Mouse (Mus musculus): Measurements from ENCODE around the gene Ifna14. TPM values are rescaled to one million over a fixed set of nuclear protein-coding genes. Genes with fewer than 3 reads are reported as not detected.

Gene Ifna14
- polyA plus RNA-seq, 1 experiment from 2014 or later, result not detected

DNA sequence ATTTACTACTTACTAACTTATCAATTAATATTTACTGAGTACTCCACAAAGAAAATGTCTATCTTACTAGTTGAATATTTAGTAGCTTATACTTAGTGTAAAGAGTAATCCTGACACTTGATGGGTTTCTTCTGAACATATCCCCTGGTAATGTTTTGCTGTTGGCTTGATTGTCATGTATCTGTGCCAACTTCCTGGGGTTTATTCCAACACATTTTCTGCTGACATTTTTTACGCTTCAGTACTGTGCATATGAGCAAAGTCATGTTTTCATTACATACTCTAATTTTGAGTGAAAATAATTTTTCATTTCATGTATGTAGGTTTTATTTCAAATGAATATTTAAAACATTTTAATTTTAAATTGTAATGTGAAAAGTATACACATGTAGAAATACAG is 36.7 kb downstream of the Ifna14 start:
- H3K27me3 ChIP-seq, result no peaks in the 10 kb centered on the region
- 81% methylated on average over 1 of the region's 1 CpGs for WGBS
- ATAC-seq (replicated peaks; ENCODE audit: insufficient number of reproducible peaks, insufficient read depth, low FRiP score, low read depth), result no peak
- H3K9ac ChIP-seq, result no peak overlapping the region
- no peaks in the 10 kb centered on the region for H3K36me3 ChIP-seq
- H3K4me3 ChIP-seq, result no peak overlapping the region
- H3K27ac ChIP-seq, result no peak overlapping the region
- no peaks in the 10 kb centered on the region for H3K9me3 ChIP-seq (replicated peaks)
- H3K4me1 ChIP-seq (replicated peaks), result 0 out of 2 replicates have a peak, but pooled peaks cover 3% of the 10 kb centered on the region
- H3K4me2 ChIP-seq, result no peak overlapping the region

DNA sequence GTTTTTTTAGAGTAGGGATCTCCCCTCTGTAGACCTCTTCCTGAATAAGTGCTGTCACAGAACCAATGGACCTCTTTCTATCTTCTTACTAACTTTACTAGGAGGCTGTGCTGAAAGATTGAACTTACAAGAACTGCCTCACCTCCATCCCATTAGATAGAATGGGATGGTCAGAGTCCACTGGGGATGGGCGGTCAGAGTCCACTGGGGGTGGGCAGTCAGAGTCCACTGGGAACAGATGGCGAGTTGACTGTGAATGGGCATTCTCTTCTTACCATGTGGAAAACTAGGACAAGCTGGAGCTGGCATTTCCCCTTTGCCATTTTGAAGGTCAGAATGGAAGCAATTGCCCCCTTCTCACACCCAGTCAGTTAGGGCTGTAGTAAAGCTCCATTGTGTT is 38.1 kb downstream of the Ifna14 start:
- Histone ChIP-seq H3K36me3 (no peaks in the 10 kb centered on the region), H3K4me2 (no peak overlapping the region), H3K4me3 (no peak overlapping the region), H3K9ac (no peak overlapping the region), H3K27me3 (no peaks in the 10 kb centered on the region), H3K4me1 (replicated peaks) (0 out of 2 replicates have a peak, but pooled peaks cover 3% of the 10 kb centered on the region), H3K27ac (no peak overlapping the region), H3K9me3 (replicated peaks) (no peaks in the 10 kb centered on the region)
- 88% methylated on average over 2 of the region's 2 CpGs for WGBS
- no peak for ATAC-seq (replicated peaks; ENCODE audit: insufficient number of reproducible peaks, insufficient read depth, low FRiP score, low read depth)

DNA sequence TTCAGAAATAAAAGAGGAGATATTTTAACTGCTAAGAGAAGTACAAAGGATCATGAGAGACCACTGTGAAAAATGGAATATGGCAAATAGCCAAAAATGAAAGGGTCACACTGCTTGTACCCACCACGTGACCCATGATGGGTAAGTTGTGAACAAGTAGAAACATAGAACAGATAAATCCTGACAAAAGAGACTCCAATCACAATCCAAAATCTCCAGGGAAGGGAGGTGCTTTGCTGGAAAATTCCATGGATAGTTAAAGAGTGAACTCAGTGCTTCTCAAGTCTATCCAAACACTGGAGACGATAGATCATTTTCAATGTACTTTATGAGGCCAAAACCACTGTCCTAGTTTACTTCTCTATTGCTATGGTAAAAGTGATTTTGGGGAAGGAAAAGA is 40.7 kb downstream of the Ifna14 start:
- H3K9ac ChIP-seq, result no peak overlapping the region
- no peak overlapping the region for H3K27ac ChIP-seq
- H3K27me3 ChIP-seq, result no peaks in the 10 kb centered on the region
- 51% methylated on average over 2 of the region's 2 CpGs for WGBS
- no peak overlapping the region for H3K4me2 ChIP-seq
- no peak for ATAC-seq (replicated peaks; ENCODE audit: insufficient number of reproducible peaks, insufficient read depth, low FRiP score, low read depth)
- no peak overlapping the region for H3K4me3 ChIP-seq
- no peaks in the 10 kb centered on the region for H3K9me3 ChIP-seq (replicated peaks)
- no peaks in the 10 kb centered on the region for H3K4me1 ChIP-seq (replicated peaks)
- H3K36me3 ChIP-seq, result no peaks in the 10 kb centered on the region

DNA sequence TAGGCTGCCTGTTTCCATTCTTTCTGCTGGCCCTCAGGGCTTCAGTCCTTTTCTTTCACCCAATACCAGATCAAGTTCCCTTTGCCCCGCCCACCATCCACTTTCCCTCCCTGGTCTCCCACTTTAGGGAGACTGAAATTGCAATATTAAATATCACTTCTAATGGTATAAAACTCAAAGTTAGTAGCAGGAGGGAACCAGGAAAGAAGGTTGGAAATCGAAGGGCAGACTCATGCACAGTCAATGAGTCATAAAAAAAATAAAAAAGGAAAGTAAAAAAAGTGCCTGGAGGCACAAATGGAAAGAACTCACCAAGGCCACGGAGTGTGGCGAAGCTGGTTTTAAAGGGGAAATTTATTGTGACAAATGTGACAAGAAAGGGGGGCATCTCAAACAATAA is 41.3 kb downstream of the Ifna14 start:
- 61% methylated on average over 4 of the region's 4 CpGs for WGBS
- H3K36me3 ChIP-seq, result no peaks in the 10 kb centered on the region
- H3K9me3 ChIP-seq (replicated peaks), result no peaks in the 10 kb centered on the region
- H3K27ac ChIP-seq, result no peak overlapping the region
- ATAC-seq (replicated peaks; ENCODE audit: insufficient number of reproducible peaks, insufficient read depth, low FRiP score, low read depth), result no peak
- H3K4me2 ChIP-seq, result no peak overlapping the region
- H3K9ac ChIP-seq, result no peak overlapping the region
- no peaks in the 10 kb centered on the region for H3K27me3 ChIP-seq
- H3K4me1 ChIP-seq (replicated peaks), result no peaks in the 10 kb centered on the region
- no peak overlapping the region for H3K4me3 ChIP-seq

DNA sequence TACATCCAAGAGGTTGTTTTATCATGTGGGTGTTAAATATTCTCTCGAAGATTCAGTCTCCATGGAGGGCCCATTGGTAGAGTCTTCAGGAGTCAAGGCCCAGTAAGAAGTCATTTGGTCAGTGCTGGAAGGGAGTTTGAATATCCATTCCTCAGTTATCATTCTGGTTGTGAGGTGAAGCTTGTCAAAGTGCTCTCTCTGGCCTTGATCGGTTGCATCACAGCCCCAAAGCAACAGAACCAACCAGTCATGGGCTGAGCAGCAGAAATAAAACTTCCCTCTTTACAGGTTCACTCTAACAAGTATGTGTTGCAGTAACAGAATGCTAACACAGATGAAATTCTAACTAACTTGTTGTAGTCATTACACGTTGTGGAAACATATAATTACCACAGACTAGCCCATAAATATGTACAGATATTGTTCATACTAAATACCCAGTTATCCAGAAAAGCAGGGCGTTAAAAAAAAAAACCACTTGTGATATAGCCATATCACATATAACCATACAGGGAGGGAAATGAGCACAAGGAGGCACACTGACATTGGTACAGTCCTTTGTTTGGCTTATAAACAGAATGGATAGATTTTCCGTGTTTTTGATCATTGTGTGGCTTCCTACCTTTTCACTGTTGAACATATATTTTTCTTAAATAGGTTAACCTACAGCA is 45.1 kb downstream of the Ifna14 start:
- ATAC-seq (replicated peaks; ENCODE audit: insufficient number of reproducible peaks, insufficient read depth, low FRiP score, low read depth), result no peak
- Histone ChIP-seq H3K4me2 (no peak overlapping the region), H3K9ac (no peak overlapping the region), H3K4me3 (no peak overlapping the region), H3K36me3 (no peaks in the 10 kb centered on the region), H3K27me3 (no peaks in the 10 kb centered on the region), H3K9me3 (replicated peaks) (no peaks in the 10 kb centered on the region), H3K27ac (no peak overlapping the region), H3K4me1 (replicated peaks) (no peaks in the 10 kb centered on the region)
- WGBS, result 66% methylated on average over 5 of the region's 5 CpGs

DNA sequence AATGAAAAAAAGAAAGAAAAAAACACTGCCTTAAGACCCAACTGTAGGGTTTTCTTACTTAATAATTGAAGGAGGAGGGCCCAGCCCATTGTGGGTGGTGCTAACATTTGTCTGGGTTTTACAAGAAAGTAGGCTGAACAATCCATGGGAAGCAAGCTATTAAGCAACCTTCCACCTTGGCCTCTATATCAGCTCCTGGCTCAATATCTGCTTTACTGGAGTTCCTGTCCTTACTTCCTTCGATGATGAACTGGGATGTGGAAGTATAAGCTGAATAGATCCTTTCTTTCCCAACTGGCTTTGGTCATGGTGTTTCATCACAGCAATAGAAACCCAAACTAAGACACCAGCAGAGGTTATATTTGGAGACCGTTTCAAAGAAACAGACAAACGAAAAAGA is 46.2 kb downstream of the Ifna14 start:
- Histone ChIP-seq H3K27me3 (no peaks in the 10 kb centered on the region), H3K4me3 (no peak overlapping the region), H3K4me1 (replicated peaks) (no peaks in the 10 kb centered on the region), H3K4me2 (no peak overlapping the region), H3K36me3 (no peaks in the 10 kb centered on the region), H3K27ac (no peak overlapping the region), H3K9me3 (replicated peaks) (no peaks in the 10 kb centered on the region), H3K9ac (no peak overlapping the region)
- ATAC-seq (replicated peaks; ENCODE audit: insufficient number of reproducible peaks, insufficient read depth, low FRiP score, low read depth), result no peak
- 74% methylated on average over 3 of the region's 3 CpGs for WGBS

DNA sequence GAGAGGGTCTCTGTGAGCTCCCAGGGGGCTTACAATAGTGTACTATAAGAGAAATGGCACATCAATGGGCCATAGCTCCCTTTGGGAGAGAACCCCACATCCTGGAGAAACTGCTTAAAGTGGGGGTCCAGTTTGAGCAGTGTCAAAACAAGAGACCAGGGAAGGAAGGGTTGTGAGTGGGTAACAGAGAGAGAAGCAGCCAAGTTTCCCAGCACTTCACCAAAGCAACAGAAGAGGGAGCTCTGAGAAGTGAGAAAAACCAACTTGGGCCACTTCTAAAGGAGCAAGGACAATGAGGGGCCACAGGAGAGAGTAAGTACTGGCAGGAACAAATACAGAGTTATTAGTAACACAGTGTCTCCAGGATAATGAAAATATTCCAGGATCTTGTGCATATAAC is 48.4 kb downstream of the Ifna14 start:
- H3K27me3 ChIP-seq, result no peaks in the 10 kb centered on the region

DNA sequence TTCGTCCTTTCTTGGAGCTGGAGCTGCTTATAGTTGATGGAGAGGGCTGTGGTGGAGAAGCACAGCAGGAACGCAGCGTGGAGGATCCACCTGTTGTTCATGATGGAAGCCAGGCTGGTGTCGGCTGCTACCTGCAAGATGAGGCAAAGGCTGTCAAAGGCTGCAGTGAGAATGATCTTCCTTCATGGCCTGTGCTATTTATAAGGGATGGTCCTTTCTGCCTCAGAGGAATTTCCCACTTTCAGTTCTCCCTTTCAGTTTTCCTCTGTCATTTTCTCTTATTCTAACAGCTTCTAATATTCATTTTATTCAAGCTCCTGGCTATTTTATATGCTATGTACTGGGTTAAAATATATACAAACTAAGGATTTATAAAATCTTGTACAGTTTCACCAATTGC is 48.9 kb downstream of the Ifna14 start, which contains the start of gene Ifnb1:
TSS of gene Ifnb1 (minus strand) at position 101 of the 400 bp plus-strand sequence.
- WGBS, result 79% methylated on average over 4 of the region's 4 CpGs
- no peaks in the 10 kb centered on the region for H3K9me3 ChIP-seq (replicated peaks)
- ATAC-seq (replicated peaks; ENCODE audit: insufficient number of reproducible peaks, insufficient read depth, low FRiP score, low read depth), result no peak
- no peak within 1 kb of the TSS for H3K9ac ChIP-seq
- H3K27ac ChIP-seq, result no peak within 1 kb of the TSS
- H3K4me3 ChIP-seq, result no peak within 1 kb of the TSS
- no peak within 1 kb of the TSS for H3K4me2 ChIP-seq
- H3K27me3 ChIP-seq, result no peaks in the 10 kb centered on the region
- peaks cover 4% of the 10 kb centered on the region for H3K4me1 ChIP-seq (replicated peaks)
- no peaks in the 10 kb centered on the region for H3K36me3 ChIP-seq

More for the DNA sequence above, 48.4 kb downstream of the Ifna14 start:
- Histone ChIP-seq H3K4me1 (replicated peaks) (peaks cover 4% of the 10 kb centered on the region), H3K9me3 (replicated peaks) (no peaks in the 10 kb centered on the region), H3K4me3 (no peak overlapping the region), H3K36me3 (no peaks in the 10 kb centered on the region), H3K4me2 (no peak overlapping the region), H3K9ac (no peak overlapping the region), H3K27ac (no peak overlapping the region)
- ATAC-seq (replicated peaks; ENCODE audit: insufficient number of reproducible peaks, insufficient read depth, low FRiP score, low read depth), result no peak

Other genes starting within 250 kb of the Ifna14 start
- gene Hacd4, start 132.9 kb downstream of the Ifna14 start, polyA plus RNA-seq (2015; fragmentation: Nextera tagmentation; extraction: Ambion mirVana), result 7.9 and 9.4 TPM in 2 replicates
- gene Ifnb1, start 49.0 kb downstream of the Ifna14 start, polyA plus RNA-seq (2015; fragmentation: Nextera tagmentation; extraction: Ambion mirVana), result not detected in 2 replicates
- not detected in 2 replicates for gene Ifna15, start 13.6 kb downstream of the Ifna14 start, polyA plus RNA-seq (2015; fragmentation: Nextera tagmentation; extraction: Ambion mirVana)
- gene Ifna9, start 20.6 kb upstream of the Ifna14 start, polyA plus RNA-seq (2015; fragmentation: Nextera tagmentation; extraction: Ambion mirVana), result not detected in 2 replicates
- not detected in 2 replicates for gene Ifna12, start 31.6 kb upstream of the Ifna14 start, polyA plus RNA-seq (2015; fragmentation: Nextera tagmentation; extraction: Ambion mirVana)
- not detected in 2 replicates for gene C87499, start 62.6 kb upstream of the Ifna14 start, polyA plus RNA-seq (2015; fragmentation: Nextera tagmentation; extraction: Ambion mirVana)
- not detected in 2 replicates for gene Ifna13, start 72.7 kb upstream of the Ifna14 start, polyA plus RNA-seq (2015; fragmentation: Nextera tagmentation; extraction: Ambion mirVana)
- gene Ifna16, start 105.1 kb upstream of the Ifna14 start, polyA plus RNA-seq (2015; fragmentation: Nextera tagmentation; extraction: Ambion mirVana), result not detected in 2 replicates
- not detected in 2 replicates for gene Ifna2, start 112.1 kb upstream of the Ifna14 start, polyA plus RNA-seq (2015; fragmentation: Nextera tagmentation; extraction: Ambion mirVana)
- gene Ifnab, start 119.6 kb upstream of the Ifna14 start, polyA plus RNA-seq (2015; fragmentation: Nextera tagmentation; extraction: Ambion mirVana), result not detected in 2 replicates
- gene Gm26566, start 150.0 kb upstream of the Ifna14 start, polyA plus RNA-seq (2015; fragmentation: Nextera tagmentation; extraction: Ambion mirVana), result 0.82 and 0.93 TPM in 2 replicates
- 77.5 and 78.4 TPM in 2 replicates for gene Klhl9, start 150.7 kb upstream of the Ifna14 start, polyA plus RNA-seq (2015; fragmentation: Nextera tagmentation; extraction: Ambion mirVana)
- not detected in 2 replicates for gene Gm13271, start 183.1 kb upstream of the Ifna14 start, polyA plus RNA-seq (2015; fragmentation: Nextera tagmentation; extraction: Ambion mirVana)
- 0.11 and 0.23 TPM in 2 replicates for gene Gm13283, start 188.3 kb upstream of the Ifna14 start, polyA plus RNA-seq (2015; fragmentation: Nextera tagmentation; extraction: Ambion mirVana)
- 0.48 TPM in 1 of 2 replicates, not detected in the other for gene Gm13290, start 202.0 kb upstream of the Ifna14 start, polyA plus RNA-seq (2015; fragmentation: Nextera tagmentation; extraction: Ambion mirVana)
- not detected in 2 replicates for gene Gm13289, start 205.1 kb upstream of the Ifna14 start, polyA plus RNA-seq (2015; fragmentation: Nextera tagmentation; extraction: Ambion mirVana)
- 0.28 TPM in 1 of 2 replicates, not detected in the other for gene Gm13272, start 208.1 kb upstream of the Ifna14 start, polyA plus RNA-seq (2015; fragmentation: Nextera tagmentation; extraction: Ambion mirVana)
- gene Ifnz, start 210.3 kb upstream of the Ifna14 start, polyA plus RNA-seq (2015; fragmentation: Nextera tagmentation; extraction: Ambion mirVana), result 0.53 TPM in 1 of 2 replicates, not detected in the other
- not detected in 2 replicates for gene Gm13276, start 213.9 kb upstream of the Ifna14 start, polyA plus RNA-seq (2015; fragmentation: Nextera tagmentation; extraction: Ambion mirVana)
- gene Gm13277, start 216.8 kb upstream of the Ifna14 start, polyA plus RNA-seq (2015; fragmentation: Nextera tagmentation; extraction: Ambion mirVana), result not detected in 2 replicates
- gene Gm13278, start 219.8 kb upstream of the Ifna14 start, polyA plus RNA-seq (2015; fragmentation: Nextera tagmentation; extraction: Ambion mirVana), result not detected in 2 replicates
- gene Gm13275, start 222.7 kb upstream of the Ifna14 start, polyA plus RNA-seq (2015; fragmentation: Nextera tagmentation; extraction: Ambion mirVana), result not detected in 2 replicates
- not detected in 2 replicates for gene Gm13279, start 225.6 kb upstream of the Ifna14 start, polyA plus RNA-seq (2015; fragmentation: Nextera tagmentation; extraction: Ambion mirVana)
- 0.79 and 0.82 TPM in 2 replicates for gene Gm13285, start 227.9 kb upstream of the Ifna14 start, polyA plus RNA-seq (2015; fragmentation: Nextera tagmentation; extraction: Ambion mirVana)
- not detected in 2 replicates for gene Gm13287, start 231.5 kb upstream of the Ifna14 start, polyA plus RNA-seq (2015; fragmentation: Nextera tagmentation; extraction: Ambion mirVana)
- gene Gm13288, start 233.7 kb upstream of the Ifna14 start, polyA plus RNA-seq (2015; fragmentation: Nextera tagmentation; extraction: Ambion mirVana), result 0.08 TPM in 1 of 2 replicates, not detected in the other
- not detected in 2 replicates for gene Ifna7, start 244.4 kb upstream of the Ifna14 start, polyA plus RNA-seq (2015; fragmentation: Nextera tagmentation; extraction: Ambion mirVana)
- not detected in 2 replicates for gene Ifna11, start 248.2 kb upstream of the Ifna14 start, polyA plus RNA-seq (2015; fragmentation: Nextera tagmentation; extraction: Ambion mirVana)